Mouse (Mus musculus) cerebellum, adult 11 months (tissue): Measurements from ENCODE around the gene Scgb1a1.
"Not testable (repeated sequence)": the region's sequence is repeated elsewhere in the genome, so short reads cannot be mapped to it uniquely, and the experiment has no call there.

ENCODE experiments used
- DNase-seq: peaks from one replicate; pipeline ENCODE4 v3.0.0; 2022

Scgb1a1 gene

GRCm38 (mm10) chr19:9100297-9101061, 12.7 kb upstream of the Scgb1a1 start:
- no peak for DNase-seq

DNA sequence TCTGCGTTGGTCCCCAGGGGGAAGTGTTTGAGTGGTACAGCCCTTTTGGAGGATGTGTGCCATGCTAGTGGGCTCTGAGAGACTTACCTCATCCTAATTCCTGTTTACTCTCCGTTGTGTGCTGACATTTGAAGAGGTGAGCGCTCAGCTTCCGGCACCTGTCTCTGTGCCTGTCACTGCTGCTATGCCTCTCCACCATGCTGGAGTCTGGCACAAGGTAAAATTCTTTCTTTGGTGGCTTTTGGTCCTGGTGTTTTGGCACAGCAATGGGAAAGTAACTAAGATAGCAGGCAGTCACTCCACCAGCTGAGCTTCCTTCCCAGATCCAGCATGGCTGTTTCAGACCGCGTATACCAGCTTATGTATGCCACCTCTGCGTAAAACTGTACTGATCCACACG, 12.0 kb upstream of the Scgb1a1 start:
- no peak for DNase-seq

DNA sequence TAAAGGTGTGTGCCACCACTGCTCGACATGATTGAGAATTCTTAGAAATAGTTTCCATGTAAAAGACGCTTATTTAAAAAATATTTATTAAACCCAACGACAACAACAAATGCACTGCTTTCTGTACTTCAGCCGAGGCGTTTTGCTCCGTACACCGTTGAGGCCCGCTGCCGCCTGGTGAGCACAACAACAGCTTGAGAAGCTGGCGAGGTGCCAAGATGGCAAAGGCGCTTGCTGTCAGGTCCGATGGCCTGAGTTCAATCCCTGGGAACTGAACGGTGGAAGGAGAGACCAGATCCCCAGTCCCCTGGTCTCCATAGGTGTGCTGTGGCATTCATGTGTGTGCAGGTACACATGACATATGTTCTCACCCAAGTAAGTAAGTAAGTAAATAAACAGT, 9.7 kb upstream of the Scgb1a1 start:
- DNase-seq = no peak

DNA sequence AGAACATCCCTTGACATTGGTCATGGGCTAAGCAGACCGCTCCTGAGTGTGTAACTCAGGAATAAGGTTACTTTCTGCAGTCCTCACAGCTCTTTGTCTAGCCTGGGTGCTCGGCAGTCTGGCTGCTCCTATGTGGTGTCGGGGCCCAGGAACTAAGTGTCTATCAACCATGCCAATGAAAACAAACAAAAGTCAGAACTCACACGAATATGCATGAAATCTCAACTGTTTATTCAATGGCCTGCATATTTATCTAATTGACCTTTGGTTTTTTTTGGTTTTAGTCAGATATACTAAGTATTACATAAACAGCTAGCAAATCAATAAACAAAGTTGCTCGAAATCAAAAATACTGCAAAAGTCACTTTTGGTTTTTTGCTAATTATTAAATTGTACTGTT, 7.4 kb upstream of the Scgb1a1 start:
- DNase-seq = no peak

DNA sequence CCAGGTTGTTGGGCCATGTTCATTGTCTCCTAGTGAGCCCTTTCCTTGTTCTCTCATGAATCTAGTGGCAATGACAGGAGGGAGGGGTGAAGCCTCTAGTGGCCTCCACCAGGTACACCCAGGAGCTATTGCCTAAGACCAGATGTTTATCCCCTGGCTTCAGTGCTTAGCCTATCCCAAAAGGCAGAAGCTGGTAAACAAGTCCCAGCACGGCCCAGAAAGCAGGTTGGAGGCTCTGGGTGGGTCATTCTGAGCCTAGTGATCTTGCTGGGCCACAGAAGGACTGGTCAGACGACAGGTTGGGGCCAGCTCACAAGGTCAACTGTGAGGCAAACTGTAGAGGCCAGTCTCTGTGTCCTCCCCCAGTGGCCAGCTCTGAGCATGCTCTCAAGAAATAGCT, 3.0 kb upstream of the Scgb1a1 start:
- no peak for DNase-seq

DNA sequence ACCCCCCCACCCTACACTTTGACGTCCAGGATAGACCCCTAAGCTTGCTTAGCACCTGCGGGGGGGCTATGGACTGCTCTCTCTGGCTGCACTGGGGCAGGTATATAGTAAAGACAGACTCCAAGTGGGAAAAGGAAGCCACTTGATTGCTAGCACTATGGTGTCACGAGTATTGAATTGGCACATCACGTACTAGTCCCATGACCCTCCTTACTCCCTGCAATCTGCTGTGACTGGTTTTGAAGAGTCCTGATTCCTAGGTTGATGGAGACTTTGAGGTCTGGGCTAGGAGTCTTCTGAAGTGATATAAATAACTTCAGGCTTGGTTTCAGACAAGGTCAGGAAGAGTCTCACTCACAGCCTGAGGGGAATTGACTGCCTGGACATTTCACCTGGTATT, 2.4 kb upstream of the Scgb1a1 start:
- no peak for DNase-seq

- DNase-seq = not testable (repeated sequence)
These were observed 3.9 kb downstream of the Scgb1a1 start for GRCm38 (mm10) chr19:9083892-9084291.

DNA sequence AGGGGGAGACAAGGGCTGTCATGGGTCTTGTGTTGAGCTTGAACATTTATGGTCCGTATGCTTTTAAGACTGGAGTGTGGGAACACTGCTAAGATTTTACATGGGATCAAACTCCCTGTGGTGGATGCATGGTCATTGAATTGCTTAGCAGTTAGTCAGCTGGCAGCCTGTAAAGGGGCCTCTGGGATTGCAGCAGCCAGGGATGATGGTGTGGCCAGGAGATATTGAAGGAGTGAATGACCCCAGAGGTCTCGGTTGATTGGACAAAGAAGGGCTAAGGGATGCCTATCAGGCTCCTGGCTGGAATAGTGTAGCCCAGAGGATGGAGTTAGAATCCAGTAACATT, 4.8 kb downstream of the Scgb1a1 start:
- no peak for DNase-seq

GRCm38 (mm10) chr19:9082191-9083009, 5.4 kb downstream of the Scgb1a1 start:
- peak; percentile 61 for DNase-seq

GRCm38 (mm10) chr19:9081311-9082190, 6.2 kb downstream of the Scgb1a1 start:
- no peak for DNase-seq

DNA sequence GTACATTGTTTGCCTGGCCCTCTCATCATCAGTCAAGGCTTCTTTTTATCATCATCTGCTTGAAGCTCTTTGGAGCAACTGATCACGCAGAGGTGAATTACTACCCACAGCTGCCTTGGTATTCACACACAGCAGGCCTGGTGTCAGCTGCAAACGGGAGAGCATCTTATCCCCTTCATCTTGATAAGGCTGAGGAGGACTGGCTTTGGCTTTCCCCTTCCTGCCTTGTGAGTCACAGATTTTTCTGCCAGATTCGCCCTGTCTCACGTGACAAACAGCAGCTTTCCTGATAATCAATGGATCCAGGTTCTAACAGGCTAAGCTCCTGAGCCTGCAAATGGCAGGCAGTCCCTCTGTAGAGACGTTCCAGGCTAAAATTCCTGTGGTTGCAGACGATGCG, 7.8 kb downstream of the Scgb1a1 start:
- DNase-seq = no peak

DNA sequence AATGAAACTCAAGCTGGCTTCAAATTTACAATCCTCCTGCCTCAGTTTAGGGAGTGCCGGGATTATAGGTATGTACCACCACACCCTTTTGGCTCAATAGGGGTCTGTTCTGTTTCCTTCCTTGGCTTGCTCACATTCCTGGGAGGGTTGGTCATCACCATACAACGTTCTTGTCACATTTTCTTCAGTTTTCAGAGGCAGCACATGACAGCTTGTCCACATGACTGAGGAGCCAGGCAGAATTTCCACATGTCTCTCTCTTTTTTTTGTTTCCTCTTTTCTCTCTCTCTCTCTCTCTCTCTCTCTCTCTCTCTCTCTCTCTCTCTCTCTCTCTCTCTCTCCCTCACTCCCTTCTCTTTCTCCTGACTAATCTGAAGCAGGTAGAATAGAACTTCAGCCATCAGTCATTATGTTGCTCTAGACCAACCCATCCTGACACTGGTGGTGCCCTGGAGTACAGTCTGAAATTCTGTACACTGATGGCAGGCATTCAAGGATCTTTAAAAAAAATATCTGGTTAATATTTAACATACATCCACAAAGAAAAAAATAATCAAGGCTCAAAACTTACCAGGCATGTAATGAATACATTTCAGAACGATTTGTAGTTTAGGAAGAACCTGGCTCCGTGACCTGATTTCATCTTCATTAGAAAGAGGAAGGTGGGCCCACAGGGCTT, 10.6 kb downstream of the Scgb1a1 start:
- no peak for DNase-seq

GRCm38 (mm10) chr19:9076035-9076434, 11.7 kb downstream of the Scgb1a1 start:
- no peak for DNase-seq

DNA sequence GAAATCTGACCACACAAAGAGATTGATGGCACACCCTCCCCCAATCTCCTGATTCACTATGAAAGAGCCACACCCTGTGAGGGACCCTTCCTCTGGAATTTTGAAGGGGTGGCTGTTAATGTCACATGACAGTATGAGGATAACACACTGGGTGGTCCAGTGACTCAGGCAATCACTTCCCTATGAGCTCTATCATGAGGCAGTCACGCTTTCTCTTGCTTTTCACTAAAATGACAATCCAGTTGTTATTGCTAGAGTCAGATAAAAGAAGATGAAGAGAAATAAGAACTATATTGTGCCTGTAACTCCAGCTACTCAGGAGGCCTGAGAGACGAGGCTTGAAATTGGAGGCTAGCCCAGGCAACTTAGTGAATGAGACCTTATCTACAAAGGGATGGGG, 12.2 kb downstream of the Scgb1a1 start:
- no peak for DNase-seq

GRCm38 (mm10) chr19:9074424-9074823, 13.3 kb downstream of the Scgb1a1 start:
- no peak for DNase-seq

DNA sequence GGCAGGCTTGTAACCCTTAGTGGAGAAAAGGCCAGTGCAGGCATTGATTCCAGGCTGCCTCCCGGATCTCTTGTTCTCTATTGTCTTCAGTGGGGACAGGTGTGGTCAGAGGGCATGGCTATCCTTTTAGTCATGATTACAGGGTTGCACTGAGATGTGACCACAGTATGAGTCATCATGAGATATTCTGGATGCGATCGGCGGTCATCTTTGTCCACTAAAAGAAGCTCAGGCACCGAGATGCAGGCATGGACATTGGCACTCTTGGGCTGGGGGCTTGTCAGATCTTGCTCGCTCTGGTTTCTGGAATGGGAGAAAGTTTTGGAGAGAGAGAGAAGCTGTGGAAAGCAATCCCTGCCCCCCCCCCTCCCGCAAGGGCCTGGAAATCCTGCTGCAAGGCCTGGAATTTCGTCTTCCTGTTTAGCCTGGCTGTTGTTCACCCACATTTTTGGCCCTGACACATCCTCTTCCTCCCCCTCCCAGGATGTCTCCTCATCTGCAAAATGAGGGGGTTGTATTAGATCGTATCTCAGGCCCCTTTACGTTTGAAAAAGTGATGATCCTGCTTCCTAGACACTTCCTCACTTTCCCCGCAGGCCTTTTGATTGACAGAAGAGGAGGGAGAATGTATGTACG, 13.9 kb downstream of the Scgb1a1 start:
- no peak for DNase-seq

DNA sequence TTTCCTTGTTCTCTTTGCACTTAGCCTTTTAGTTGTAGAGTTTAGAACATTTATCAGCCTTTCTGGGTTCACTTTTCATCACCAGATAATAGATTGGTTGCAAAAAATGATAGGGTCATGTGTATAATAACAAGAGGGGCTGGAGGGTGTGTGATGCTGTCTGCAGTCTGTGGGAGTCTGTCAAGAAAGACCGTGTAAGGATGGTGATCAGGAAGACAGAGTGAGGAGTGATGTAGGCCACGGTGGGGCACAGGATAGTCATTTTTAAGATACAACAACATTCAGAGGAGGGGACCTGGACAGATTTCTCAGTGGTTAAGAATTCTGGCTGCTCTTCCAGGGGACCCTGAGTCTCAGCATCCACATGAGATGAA, 15.6 kb downstream of the Scgb1a1 start:
- DNase-seq = no peak

- no peak for DNase-seq
These were observed 16.2 kb downstream of the Scgb1a1 start for GRCm38 (mm10) chr19:9071456-9072156.

DNA sequence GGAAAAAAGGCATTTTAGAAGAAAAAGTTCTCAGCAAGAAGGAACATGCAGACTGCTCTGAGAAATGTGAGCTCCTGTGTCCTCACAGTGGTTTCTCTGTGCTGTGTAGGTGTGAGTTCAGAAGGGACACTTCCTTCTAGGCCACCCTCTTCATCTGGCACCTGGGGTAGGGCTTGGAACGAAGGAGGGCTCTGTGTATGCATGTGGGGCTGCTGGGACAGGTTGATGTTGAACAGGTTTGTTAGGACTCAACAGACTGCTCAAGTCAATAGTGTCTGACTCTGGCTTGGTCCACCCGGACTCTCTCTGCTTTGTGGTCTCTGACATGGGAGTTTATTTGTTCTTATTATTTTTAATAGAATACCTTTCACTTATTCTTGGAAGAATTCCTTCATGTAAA, 17.4 kb downstream of the Scgb1a1 start:
- DNase-seq = no peak

GRCm38 (mm10) chr19:9069687-9070307, 18.0 kb downstream of the Scgb1a1 start:
- no peak for DNase-seq

DNA sequence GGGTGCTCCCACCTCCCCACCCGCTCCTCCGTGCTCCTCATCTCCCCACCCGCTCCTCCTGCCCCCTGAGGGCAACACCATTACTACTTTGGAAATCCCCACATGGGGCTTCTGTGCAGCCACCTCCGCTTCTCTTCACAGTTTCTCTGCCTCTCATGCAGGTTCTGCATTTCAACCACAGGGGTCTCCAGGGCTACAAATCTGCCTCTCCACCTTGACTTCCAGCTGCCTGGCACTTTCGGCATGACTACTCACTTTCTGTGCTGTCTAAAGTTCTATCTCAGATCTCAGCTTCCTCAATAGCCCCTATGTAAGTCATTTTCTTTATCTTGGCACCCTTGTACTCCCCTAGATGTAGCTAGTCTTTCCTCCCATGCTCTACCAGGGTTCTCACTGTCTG, 20.5 kb downstream of the Scgb1a1 start:
- no peak for DNase-seq
